Mouse (Mus musculus): Measurements from ENCODE around the gene 1700069L16Rik.

DNA sequence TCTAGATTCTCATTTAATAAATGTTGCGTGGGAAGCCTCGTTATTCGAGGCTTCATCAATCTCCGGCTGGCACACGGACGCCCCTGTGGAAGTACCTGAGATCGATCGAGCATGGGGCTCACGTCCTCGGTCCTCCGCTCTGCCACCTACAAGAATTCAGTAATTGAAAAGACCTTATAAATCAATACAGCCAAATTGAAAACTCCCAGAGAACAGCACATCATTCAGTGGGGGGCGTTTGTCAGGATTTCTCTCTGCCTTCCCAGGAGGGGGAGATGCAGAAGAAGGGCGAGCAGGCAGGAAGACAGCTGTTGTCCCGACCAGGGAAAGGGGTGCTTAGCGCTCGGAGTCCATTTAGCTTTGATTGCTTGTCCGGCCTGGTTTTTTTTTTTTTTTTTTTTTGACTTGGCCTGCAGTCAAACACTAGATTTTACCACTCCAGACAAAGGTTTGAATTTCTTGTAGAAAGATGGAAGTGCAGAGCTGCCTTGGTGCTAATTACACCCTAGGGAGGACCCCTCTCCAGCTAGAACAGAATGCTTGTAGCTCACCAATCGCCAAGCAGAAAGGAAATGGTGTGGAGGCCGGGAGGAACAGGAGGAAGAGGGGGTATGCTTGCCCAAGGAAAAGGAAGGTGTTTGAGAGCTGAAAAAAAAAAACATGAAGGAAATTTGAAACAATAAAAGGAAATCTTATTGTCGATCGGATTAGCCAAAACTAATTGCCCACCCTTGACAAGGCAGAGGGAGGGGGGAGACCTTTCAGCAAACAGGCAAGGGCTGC is 20.6 kb downstream of the 1700069L16Rik start:
- TF ChIP-seq POLR2A (IDR thresholded peaks at IDR 0.05; ENCODE audit: insufficient read depth, low read depth, low read length), result no peak
- no peak for TF ChIP-seq CTCF (IDR thresholded peaks at IDR 0.05; ENCODE audit: insufficient read depth, low read depth, low read length)

Data from olfactory bulb, adult 2 months (tissue).